Mouse (Mus musculus) MEL (cell line): ENCODE data around the gene Rcl1. TPM values are rescaled to one million over a fixed set of nuclear protein-coding genes. Genes with fewer than 3 reads are reported as not detected.

Source experiments
- DNase-seq: peaks from one replicate; pipeline ENCODE4 v3.0.0; 2011; ENCODE audit warnings: low read depth, low spot score
- H3K27ac ChIP-seq: 2 replicates; pipeline ENCODE4 v1.5.1; 2012; ENCODE audit warnings: low read depth, mild to moderate bottlenecking, control low read depth, low read length, moderate library complexity; ENCODE audit not compliant: control insufficient read depth
- H3K27me3 ChIP-seq, 2 experiments: fragments of 150-350 bp in 1 of 2; sonication (generic) in 1 of 2; 2 replicates each; pipeline ENCODE4 v1.6.1; 2012; ENCODE audit warnings: low read length in 2 of 2, mild to moderate bottlenecking in 2 of 2, improper control_type of control experiment in 1 of 2, moderate library complexity in 1 of 2; ENCODE audit not compliant: insufficient read depth in 2 of 2, control insufficient read depth in 1 of 2
- H3K36me3 ChIP-seq, 2 experiments: 2 replicates each; pipeline ENCODE4 v1.6.1; 2012 to 2014; ENCODE audit warnings: low read length in 2 of 2, improper control_type of control experiment in 1 of 2, inconsistent platforms in 1 of 2, mild to moderate bottlenecking in 1 of 2; ENCODE audit not compliant: insufficient read depth in 2 of 2, control insufficient read depth in 1 of 2
- H3K4me1 ChIP-seq, 2 experiments: fragments of 150-350 bp in 1 of 2; sonication (generic) in 1 of 2; 2 replicates each; pipeline ENCODE4 v1.6.1; 2012; ENCODE audit warnings: low read length in 2 of 2, improper control_type of control experiment in 1 of 2, mild to moderate bottlenecking in 1 of 2; ENCODE audit not compliant: insufficient read depth in 2 of 2, control insufficient read depth in 1 of 2
- H3K4me3 ChIP-seq, 2 experiments: fragments of 150-350 bp in 1 of 2; sonication (generic) in 1 of 2; 2 replicates each; pipeline ENCODE4 v1.5.1; 2012; ENCODE audit warnings: low read depth in 2 of 2, low read length in 2 of 2, mild to moderate bottlenecking in 2 of 2, moderate library complexity in 2 of 2, control low read depth in 1 of 2, improper control_type of control experiment in 1 of 2; ENCODE audit not compliant: control insufficient read depth in 1 of 2, insufficient read depth in 1 of 2
- H3K79me2 ChIP-seq: 2 replicates; pipeline ENCODE4 v1.6.1; 2012; ENCODE audit warnings: mild to moderate bottlenecking, low read length, moderate library complexity; ENCODE audit not compliant: control insufficient read depth, poor library complexity, insufficient read depth
- H3K9ac ChIP-seq: 2 replicates; pipeline ENCODE4 v1.6.1; 2012; ENCODE audit warnings: low read depth, mild to moderate bottlenecking, control low read depth, low read length, moderate library complexity; ENCODE audit not compliant: control insufficient read depth, poor library complexity, severe bottlenecking
- H3K9me3 ChIP-seq: fragments of 150-350 bp; sonication (generic); replicated peaks from 2 replicates; pipeline ENCODE4 v1.6.1; 2012; ENCODE audit warnings: mild to moderate bottlenecking, low read length, improper control_type of control experiment, moderate library complexity; ENCODE audit not compliant: insufficient read depth
- BHLHE40 ChIP-seq: IDR thresholded peaks from 2 replicates; pipeline ENCODE4 v1.6.1; 2012; ENCODE audit warnings: low read depth, mild to moderate bottlenecking, inconsistent platforms, low read length, improper control_type of control experiment, borderline replicate concordance
- CHD1 ChIP-seq: IDR thresholded peaks from 2 replicates; pipeline ENCODE4 v1.6.1; 2012; ENCODE audit warnings: low read depth, mild to moderate bottlenecking, inconsistent platforms, low read length, improper control_type of control experiment
- CTCF ChIP-seq, 3 experiments: IDR thresholded peaks in 2 of 3; conservative IDR thresholded peaks in 1 of 3; 2 replicates each; pipeline ENCODE4 v1.5.1; 2011 to 2012; ENCODE audit warnings: low read length in 3 of 3, low read depth in 2 of 3, mild to moderate bottlenecking in 2 of 3, improper control_type of control experiment in 1 of 3, inconsistent platforms in 1 of 3, mixed read lengths in 1 of 3, moderate library complexity in 1 of 3; ENCODE audit not compliant: control insufficient read depth in 1 of 3, insufficient read depth in 1 of 3, poor library complexity in 1 of 3, severe bottlenecking in 1 of 3
- E2F4 ChIP-seq: IDR thresholded peaks from 2 replicates; pipeline ENCODE4 v1.6.1; 2011; ENCODE audit warnings: low read depth, low read length, improper control_type of control experiment, borderline replicate concordance
- GABPA ChIP-seq: IDR thresholded peaks from 2 replicates; pipeline ENCODE4 v1.6.1; 2012; ENCODE audit warnings: low read depth, mild to moderate bottlenecking, inconsistent platforms, low read length, improper control_type of control experiment, moderate library complexity
- HCFC1 ChIP-seq: IDR thresholded peaks from 2 replicates; pipeline ENCODE4 v1.6.1; 2012; ENCODE audit warnings: low read depth, mild to moderate bottlenecking, inconsistent platforms, low read length, improper control_type of control experiment, moderate library complexity
- JUND ChIP-seq: IDR thresholded peaks from 2 replicates; pipeline ENCODE4 v1.6.1; 2011; ENCODE audit warnings: low read depth, mild to moderate bottlenecking, improper control_type of control experiment, low read length
- KAT2A ChIP-seq: conservative IDR thresholded peaks from 2 replicates; pipeline ENCODE4 v1.6.1; 2012; ENCODE audit warnings: low read depth, low read length, improper control_type of control experiment, inconsistent platforms
- MAX ChIP-seq: IDR thresholded peaks from 2 replicates; pipeline ENCODE4 v1.6.1; 2011; ENCODE audit warnings: low read length, improper control_type of control experiment
- MAZ ChIP-seq: IDR thresholded peaks from 2 replicates; pipeline ENCODE4 v1.6.1; 2012; ENCODE audit warnings: low read depth, mild to moderate bottlenecking, inconsistent platforms, low read length, improper control_type of control experiment
- MYB ChIP-seq: IDR thresholded peaks from 2 replicates; pipeline ENCODE4 v1.6.1; 2011; ENCODE audit warnings: mild to moderate bottlenecking, low read depth, low read length, improper control_type of control experiment
- NELFE ChIP-seq: IDR thresholded peaks from 2 replicates; pipeline ENCODE4 v1.6.1; 2011; ENCODE audit warnings: low read depth, low read length, improper control_type of control experiment
- NRF1 ChIP-seq: IDR thresholded peaks from 2 replicates; pipeline ENCODE4 v1.6.1; 2014; ENCODE audit warnings: low read depth, mild to moderate bottlenecking, inconsistent platforms, low read length, improper control_type of control experiment, moderate library complexity; ENCODE audit not compliant: poor library complexity, insufficient read depth, severe bottlenecking
- POLR2A ChIP-seq, 2 experiments: IDR thresholded peaks; 2 replicates each; pipeline ENCODE4 v1.6.1; 2011 to 2012; ENCODE audit warnings: low read length in 2 of 2, mild to moderate bottlenecking in 2 of 2, control low read depth in 1 of 2, improper control_type of control experiment in 1 of 2, low read depth in 1 of 2, moderate library complexity in 1 of 2; ENCODE audit not compliant: control insufficient read depth in 1 of 2, insufficient read depth in 1 of 2, poor library complexity in 1 of 2
- POLR2AphosphoS5 ChIP-seq: IDR thresholded peaks from 2 replicates; pipeline ENCODE4 v1.6.1; 2012; ENCODE audit warnings: low read depth, borderline replicate concordance, mild to moderate bottlenecking, inconsistent platforms, low read length, moderate library complexity, mixed read lengths
- RCOR1 ChIP-seq: IDR thresholded peaks from 2 replicates; pipeline ENCODE4 v1.6.1; 2012; ENCODE audit warnings: low read depth, mild to moderate bottlenecking, inconsistent platforms, low read length, improper control_type of control experiment
- SMC3 ChIP-seq: IDR thresholded peaks from 2 replicates; pipeline ENCODE4 v1.6.1; 2011; ENCODE audit warnings: low read depth, low read length, improper control_type of control experiment
- TAL1 ChIP-seq: IDR thresholded peaks from 2 replicates; pipeline ENCODE4 v1.6.1; 2012; ENCODE audit warnings: mild to moderate bottlenecking, inconsistent platforms, low read length, moderate library complexity, mixed read lengths
- TBP ChIP-seq: IDR thresholded peaks from 2 replicates; pipeline ENCODE4 v1.8.0; 2011; ENCODE audit warnings: low read depth, low read length, improper control_type of control experiment
- TCF12 ChIP-seq: IDR thresholded peaks from 2 replicates; pipeline ENCODE4 v1.6.1; 2014; ENCODE audit warnings: low read depth, mild to moderate bottlenecking, inconsistent platforms, low read length, improper control_type of control experiment, moderate library complexity
- USF2 ChIP-seq, 2 experiments: IDR thresholded peaks; 2 replicates each; pipeline ENCODE4 v1.6.1; 2011 to 2012; ENCODE audit warnings: improper control_type of control experiment in 2 of 2, low read length in 2 of 2, borderline replicate concordance in 1 of 2, inconsistent platforms in 1 of 2, low read depth in 1 of 2, mild to moderate bottlenecking in 1 of 2; ENCODE audit not compliant: insufficient read depth in 1 of 2
- ZC3H11A ChIP-seq: IDR thresholded peaks from 2 replicates; pipeline ENCODE4 v1.6.1; 2012; ENCODE audit warnings: low read depth, mild to moderate bottlenecking, inconsistent platforms, low read length, improper control_type of control experiment
- ZKSCAN1 ChIP-seq: IDR thresholded peaks from 2 replicates; pipeline ENCODE4 v1.6.1; 2012; ENCODE audit warnings: low read depth, mild to moderate bottlenecking, inconsistent platforms, low read length, improper control_type of control experiment, moderate library complexity
- ZMIZ1 ChIP-seq: IDR thresholded peaks from 2 replicates; pipeline ENCODE4 v1.6.1; 2012; ENCODE audit warnings: low read depth, mild to moderate bottlenecking, inconsistent platforms, low read length, improper control_type of control experiment, moderate library complexity
- ZNF384 ChIP-seq: IDR thresholded peaks from 2 replicates; pipeline ENCODE4 v1.6.1; 2012; ENCODE audit warnings: low read depth, mild to moderate bottlenecking, inconsistent platforms, low read length, improper control_type of control experiment
- polyA plus RNA-seq, 2 experiments: library from polyadenylated mRNA; stranded (reverse) in 1 of 2; unstranded in 1 of 2; fragments of >175 nt in 1 of 2; fragments of >200 nt in 1 of 2; gene quantifications; 2 replicates each; pipeline versions ENCODE4 v1.2.1 to v1.2.4; 2012; ENCODE audit warnings: low replicate concordance in 2 of 2, low read depth in 1 of 2; ENCODE audit not compliant: insufficient read length in 2 of 2, insufficient read depth in 1 of 2, missing spikeins in 1 of 2
- total RNA-seq: library from RNA; depleted of rRNA; stranded (reverse); fragments of 300-350 nt; gene quantifications from 2 replicates; pipeline ENCODE4 v1.2.3, GENCODE M21; 2012

Rcl1 gene
- total and polyA plus RNA-seq, 3 experiments = 86.4 to 122 TPM; not detected in 1

DNA sequence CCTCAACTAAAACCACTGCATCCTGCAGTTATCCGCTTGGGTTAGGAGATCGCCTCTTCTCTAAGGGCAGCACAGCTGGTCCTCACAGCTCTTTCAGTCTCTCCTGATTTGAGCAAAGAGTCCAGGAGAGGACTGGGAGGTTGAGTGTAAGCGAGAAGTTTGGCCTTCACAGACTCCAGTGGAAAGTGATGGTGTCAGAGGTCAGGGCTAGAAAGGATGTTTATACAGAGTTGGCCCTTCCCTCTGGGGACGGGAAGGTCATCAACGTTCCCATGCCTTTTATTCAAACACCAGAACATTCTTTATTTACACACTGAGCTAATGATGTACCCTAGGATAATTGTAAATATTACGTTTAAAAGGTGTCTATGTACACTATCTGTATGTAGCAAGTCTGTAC lies 27.0 kb downstream of the Rcl1 start:
- DNase-seq = no peak
- Histone ChIP-seq H3K27me3 (no peaks in the 10 kb centered on the region), H3K4me1 (no peaks in the 10 kb centered on the region), H3K9me3 (no peaks in the 10 kb centered on the region), H3K9ac (no peak overlapping the region), H3K79me2 (no peaks in the 10 kb centered on the region), H3K36me3 (peaks cover 0 to 3% of the 10 kb centered on the region in 2 experiments; a peak in 2 of 4 replicates), H3K27ac (no peak overlapping the region), H3K4me3 (no peak overlapping the region)
- TF ChIP-seq ZMIZ1 (no peak), MAX (no peak), CTCF (IDR thresholded peaks at IDR 0.05 in 2 of 3, conservative IDR thresholded peaks at IDR 0.05 in 1 of 3; ENCODE audit: control insufficient read depth in 1 of 3, insufficient read depth in 1 of 3, low read depth in 2 of 3, low read length in 3 of 3, poor library complexity in 1 of 3, severe bottlenecking in 1 of 3) (no peak), POLR2AphosphoS5 (no peak), MYB (no peak)

- Histone ChIP-seq H3K9me3 (no peaks in the 10 kb centered on the region), H3K4me3 (no peak overlapping the region), H3K36me3 (peaks cover 0 to 6% of the 10 kb centered on the region in 2 experiments; a peak in 2 of 4 replicates), H3K4me1 (no peaks in the 10 kb centered on the region), H3K79me2 (no peaks in the 10 kb centered on the region), H3K9ac (no peak overlapping the region), H3K27me3 (no peaks in the 10 kb centered on the region), H3K27ac (no peak overlapping the region)
- no peak for DNase-seq
- TF ChIP-seq ZNF384 (no peak), KAT2A (no peak), NRF1 (no peak), NELFE (no peak)
- TF ChIP-seq, all 39 proteins: peak for 0
Measured at GRCm38 (mm10) chr19:29129551-29129950, 28.4 kb downstream of the Rcl1 start.

DNA sequence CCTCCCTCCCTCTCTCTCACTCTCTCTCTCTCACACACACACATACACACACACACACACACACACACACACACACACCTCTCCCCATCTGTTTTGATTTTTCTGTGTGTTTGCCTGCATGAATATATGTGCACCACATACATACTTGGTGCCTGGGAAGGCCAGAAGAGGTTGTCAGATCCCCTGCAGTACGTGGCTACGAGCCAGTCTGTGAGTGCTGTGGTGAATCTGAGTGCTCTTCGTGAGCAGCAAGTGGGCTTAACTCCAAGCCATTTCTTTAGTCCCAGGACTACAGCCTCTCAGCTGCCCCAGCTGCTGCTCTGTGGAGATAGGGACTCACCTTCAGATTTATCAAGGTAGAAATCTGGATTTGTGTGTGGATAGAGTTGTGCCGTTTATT lies 30.0 kb downstream of the Rcl1 start:
- Histone ChIP-seq H3K36me3 (peaks cover 6% of the 10 kb centered on the region in 2 experiments), H3K4me3 (no peak overlapping the region), H3K4me1 (peaks cover 0 to 7% of the 10 kb centered on the region in 2 experiments; a peak in 1 of 4 replicates), H3K9ac (no peak overlapping the region), H3K79me2 (no peaks in the 10 kb centered on the region), H3K27me3 (no peaks in the 10 kb centered on the region), H3K27ac (no peak overlapping the region), H3K9me3 (no peaks in the 10 kb centered on the region)
- no peak for DNase-seq
- TF ChIP-seq RCOR1 (no peak), JUND (no peak), MAZ (no peak), CTCF (IDR thresholded peaks at IDR 0.05 in 2 of 3, conservative IDR thresholded peaks at IDR 0.05 in 1 of 3; ENCODE audit: control insufficient read depth in 1 of 3, insufficient read depth in 1 of 3, low read depth in 2 of 3, low read length in 3 of 3, poor library complexity in 1 of 3, severe bottlenecking in 1 of 3) (no peak), SMC3 (no peak), TAL1 (no peak), KAT2A (no peak), POLR2A (IDR thresholded peaks at IDR 0.05; ENCODE audit: control insufficient read depth in 1 of 2, insufficient read depth in 1 of 2, low read depth in 1 of 2, low read length in 2 of 2, poor library complexity in 1 of 2) (no peak), TCF12 (no peak), E2F4 (no peak), TBP (no peak), HCFC1 (no peak), CHD1 (no peak), POLR2AphosphoS5 (no peak), ZKSCAN1 (no peak), USF2 (IDR thresholded peaks at IDR 0.05; ENCODE audit: borderline replicate concordance in 1 of 2, insufficient read depth in 1 of 2, low read depth in 1 of 2, low read length in 2 of 2) (no peak), BHLHE40 (no peak), ZC3H11A (no peak), GABPA (no peak)
